Mouse (Mus musculus) urinary bladder, adult 18-20 months (tissue): ENCODE data around the gene Fam131c.

ENCODE experiments used
- DNase-seq, 2 experiments: peaks; one replicate each; pipeline ENCODE4 v3.0.0; 2022; ENCODE audit warnings: low spot score in 2 of 2, mixed read lengths in 2 of 2

The Fam131c gene

DNA sequence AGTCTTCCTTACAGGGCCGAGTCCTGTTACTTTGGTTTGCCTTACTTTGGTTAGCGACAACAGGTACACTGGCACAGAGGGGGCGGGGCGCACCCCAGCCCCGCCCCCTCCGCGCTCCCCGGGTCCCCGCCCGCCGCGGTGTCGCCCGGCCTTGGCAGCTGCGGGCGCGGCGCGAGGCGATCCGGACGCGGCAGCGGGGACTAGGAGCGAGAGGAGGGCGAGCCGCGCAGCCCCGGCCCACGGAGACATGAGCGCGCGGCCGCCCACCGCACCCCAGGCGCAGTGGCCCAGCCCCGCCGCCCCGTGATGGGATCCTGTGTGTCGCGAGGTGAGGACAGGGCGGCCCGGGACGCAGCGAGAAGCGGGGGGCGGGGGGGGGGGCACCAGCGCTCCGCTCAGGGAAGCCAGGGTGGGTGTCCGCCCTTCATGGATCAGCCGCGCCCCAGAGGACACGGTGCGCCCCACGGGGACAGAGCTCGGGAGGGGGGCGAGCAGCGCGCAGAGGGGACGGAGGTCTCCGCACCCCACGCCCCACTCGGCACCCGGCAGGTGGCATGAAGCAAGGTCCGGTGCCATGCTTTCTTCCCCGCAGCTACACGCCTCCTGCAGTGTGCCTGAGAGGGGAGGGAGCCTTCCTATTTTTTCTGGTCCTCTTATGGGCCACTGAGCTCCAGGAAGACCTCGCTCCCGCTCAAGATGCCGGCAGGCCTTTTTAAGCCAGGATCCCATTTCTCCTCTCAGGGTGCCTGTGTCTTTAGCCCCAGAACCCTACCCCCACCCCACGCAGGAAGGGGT, at the start of gene Fam131c:
Fam131c (plus strand) TSS at position 224 of the 795 bp plus-strand sequence.
- DNase-seq, result no peak

DNA sequence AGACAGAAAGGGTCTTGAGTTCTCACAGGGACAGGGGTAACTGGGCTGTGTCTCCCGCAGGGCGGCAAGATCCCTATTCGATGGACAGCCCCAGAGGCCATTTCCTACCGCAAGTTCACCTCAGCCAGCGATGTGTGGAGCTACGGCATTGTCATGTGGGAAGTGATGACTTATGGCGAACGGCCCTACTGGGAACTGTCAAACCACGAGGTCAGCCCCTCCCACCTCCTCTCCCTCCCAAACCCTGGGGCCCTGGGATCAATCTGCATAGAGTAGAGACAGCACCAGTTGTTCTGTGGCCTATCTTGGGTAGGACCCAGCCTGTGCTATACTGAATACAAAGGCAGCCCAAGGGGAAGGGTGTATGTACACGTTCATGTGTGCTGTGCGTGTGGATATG, 45.5 kb upstream of the Fam131c start:
- no peak for DNase-seq

DNA sequence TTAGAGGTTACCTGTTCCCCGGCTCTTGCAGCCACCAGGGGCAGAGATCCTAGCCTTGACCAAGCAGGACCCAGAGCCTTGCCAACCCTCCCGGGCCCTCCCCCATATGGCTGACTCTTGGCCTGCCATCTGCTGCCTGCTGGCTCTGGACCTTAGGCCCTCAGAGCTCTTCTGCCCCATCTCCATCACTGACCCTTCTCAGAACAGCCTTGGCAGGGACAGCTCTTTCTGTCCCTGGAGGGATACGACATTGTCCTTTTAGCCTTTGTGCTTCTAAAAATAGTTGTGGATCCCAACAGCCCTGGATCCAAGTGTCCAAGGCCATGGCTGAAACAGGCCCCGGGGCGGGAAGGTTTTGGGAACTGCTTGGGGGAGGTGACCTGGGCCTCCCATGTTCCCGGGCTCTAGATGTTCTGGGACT, 43.2 kb upstream of the Fam131c start:
- DNase-seq, result no peak

DNA sequence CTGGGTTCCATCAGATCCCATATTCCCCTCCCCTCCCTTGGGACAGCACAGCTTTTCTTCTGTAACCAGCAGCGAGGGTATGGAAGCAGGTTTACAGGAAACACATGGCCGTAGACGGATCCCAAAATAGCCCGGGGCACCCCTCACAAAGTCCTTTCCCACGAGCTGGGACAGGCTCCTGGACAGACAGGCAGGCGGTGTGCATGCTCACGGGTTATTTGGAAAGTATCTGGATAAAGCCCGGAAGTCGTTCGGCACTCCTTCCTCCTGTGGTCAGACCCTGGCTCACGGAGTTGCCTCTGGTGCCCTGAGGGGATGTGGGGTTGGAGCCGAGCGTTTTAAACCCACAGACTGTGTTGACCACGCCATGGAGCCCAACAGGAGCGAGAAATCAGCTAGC, 42.4 kb upstream of the Fam131c start:
- DNase-seq, result no peak

DNA sequence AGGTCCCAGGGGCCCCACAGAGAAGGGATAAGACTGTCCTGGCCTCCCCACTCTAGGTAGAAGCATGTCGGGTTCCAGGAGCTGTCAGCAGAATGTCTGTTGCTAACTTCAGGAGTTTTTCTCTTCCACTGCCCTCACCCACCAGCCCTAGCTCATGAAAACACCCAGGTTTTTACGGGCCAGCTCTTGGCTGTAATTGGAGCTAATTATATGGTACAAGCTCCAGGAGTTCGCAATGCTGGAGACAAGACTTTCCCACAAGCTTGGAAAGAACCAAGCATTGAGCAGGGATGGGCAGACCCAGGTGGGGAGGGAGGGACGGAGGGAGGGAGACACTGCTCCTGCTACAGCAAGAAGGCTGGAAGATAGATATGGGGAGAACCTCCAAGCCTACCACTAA, 40.9 kb upstream of the Fam131c start:
- no peak for DNase-seq

DNA sequence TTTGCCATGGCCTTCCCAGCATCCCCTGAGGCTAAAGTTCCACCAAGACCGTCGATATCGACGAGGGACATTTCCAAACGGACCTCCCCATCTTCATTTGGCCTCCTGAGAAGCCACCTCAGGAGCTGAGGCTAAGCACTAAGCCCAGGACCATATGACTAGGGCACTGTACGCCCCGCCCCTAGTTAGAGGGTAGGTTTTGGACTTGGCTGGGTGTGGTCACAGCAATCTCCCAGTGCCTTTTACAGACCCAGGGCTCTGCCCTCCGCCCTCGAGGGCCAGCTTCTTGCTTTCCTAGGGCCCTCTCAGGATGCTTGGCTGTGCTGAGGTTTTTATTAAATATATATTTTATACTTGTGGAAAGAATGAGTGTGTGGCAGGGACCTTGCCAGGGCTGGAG, 39.3 kb upstream of the Fam131c start:
- no peak for DNase-seq

DNA sequence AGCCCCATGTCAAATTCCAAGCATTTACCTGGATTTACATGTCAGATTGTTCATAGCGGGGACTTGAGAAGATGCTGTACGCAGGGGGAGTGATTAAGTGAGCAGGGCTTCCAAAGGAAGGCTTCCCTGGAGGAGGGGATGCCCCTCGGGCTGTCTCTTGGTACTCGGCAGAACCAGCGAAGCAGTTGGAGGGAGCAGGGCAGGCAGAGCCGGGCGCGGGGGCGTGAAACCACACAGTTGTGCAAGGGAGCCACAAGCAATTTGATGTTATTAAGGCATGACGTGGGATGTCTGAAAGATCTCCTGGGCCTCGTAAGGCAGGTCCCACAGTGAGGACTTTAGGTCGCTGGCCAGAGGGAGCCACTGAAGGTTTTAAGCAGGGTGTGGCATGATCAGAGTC, 38.1 kb upstream of the Fam131c start:
- DNase-seq, result no peak

DNA sequence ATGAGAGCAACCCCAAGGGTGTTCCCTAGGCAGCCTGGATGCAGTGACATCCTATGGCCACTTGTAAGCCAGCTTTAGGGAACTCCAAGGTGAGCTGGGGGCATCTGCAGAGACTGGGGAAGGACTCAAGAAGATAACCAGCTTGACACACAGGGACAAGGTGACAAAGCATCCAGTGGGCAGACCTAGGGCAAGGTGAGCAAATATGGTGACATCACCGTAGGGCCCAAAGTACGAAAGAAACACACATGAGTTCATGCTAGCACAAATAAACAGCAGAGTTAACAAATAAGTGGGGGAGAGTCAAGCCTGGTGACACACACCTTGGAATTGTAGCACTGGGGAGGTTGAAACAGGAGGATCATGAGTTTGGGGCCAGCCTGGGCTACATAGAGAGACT, 36.6 kb upstream of the Fam131c start:
- DNase-seq, result no peak

DNA sequence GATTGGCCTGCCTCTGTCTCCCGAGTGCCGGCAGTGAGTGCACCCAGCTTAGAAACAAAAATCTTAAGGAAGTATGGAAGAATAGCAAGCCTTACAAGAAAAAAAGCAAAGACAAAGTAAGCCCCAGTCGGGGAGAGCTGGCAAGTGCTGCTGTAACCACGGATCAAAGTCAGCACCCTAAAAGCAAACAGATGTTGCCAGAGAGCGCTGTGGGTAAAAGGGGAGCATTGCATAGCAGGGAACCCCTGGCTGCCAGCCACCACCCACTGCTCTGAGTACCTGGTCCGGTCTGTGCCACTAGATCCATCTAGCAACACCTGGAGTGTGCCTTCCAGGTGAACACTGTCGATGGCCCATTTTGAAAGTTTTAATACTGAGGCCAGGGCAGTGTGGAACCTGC, 35.8 kb upstream of the Fam131c start:
- DNase-seq, result no peak

DNA sequence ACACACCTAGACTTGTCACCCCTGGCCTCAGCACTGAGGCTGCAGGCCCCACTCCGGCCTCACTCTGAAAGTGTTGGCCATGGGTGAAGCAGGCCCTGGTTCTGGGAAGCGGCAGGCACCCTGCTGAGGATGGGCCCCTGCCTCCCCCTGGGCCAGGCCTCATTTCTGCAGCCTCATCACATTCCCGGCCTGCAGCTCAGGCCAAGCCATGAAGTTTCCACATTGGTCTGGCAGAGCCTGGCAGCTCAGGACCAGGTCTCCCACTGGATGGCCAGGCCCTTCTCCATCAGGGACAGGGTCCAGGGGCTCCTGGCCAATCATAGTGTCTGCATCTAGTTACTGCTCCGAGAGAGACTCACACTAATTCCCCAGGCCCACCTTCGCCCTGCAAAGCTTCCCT, 33.3 kb upstream of the Fam131c start:
- no peak for DNase-seq

DNA sequence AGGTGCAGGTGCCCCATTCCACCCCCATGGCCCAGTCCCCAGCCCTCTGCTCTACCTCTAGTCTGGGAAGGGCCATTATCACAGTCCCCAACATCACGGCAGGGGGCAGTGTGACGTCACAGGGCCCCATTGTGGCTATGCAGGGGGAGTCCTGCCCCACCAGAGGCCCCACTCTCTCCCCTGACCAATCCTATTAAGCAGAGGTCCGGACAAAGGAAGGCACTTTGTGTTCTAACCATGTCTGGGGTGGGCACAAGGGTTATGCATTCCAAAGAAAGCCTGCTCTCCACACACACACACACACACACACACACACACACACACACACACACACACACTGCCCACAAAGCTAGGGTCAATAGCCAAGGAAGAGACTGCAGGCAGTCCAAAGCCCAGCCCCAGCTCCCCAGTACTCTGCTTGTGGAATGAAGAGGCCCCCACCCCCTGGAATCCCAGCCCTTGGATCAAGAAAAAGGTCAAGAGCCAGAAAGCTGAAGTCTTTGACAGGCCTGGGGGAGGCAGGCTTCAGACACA, 32.7 kb upstream of the Fam131c start:
- DNase-seq, result no peak

DNA sequence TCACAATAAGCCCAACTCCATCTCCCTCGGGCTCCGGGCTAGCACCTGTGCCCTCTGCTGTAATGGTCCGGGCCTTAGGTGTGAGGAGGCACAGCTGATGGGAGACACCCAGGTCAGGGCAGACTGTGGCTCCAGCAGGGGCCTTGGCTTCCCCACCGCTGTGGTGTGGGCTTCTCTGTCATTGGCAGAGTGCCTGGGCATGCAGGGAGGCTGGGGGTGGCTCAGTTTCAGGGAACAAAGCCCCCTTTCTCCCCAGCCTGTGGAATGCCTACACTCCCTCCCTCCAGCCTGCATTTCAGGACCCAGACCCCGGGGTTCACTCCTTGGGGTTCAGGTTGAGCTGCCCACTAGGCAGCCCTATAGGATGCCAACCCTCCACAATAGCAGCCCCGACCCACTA, 31.8 kb upstream of the Fam131c start:
- DNase-seq, result no peak

DNA sequence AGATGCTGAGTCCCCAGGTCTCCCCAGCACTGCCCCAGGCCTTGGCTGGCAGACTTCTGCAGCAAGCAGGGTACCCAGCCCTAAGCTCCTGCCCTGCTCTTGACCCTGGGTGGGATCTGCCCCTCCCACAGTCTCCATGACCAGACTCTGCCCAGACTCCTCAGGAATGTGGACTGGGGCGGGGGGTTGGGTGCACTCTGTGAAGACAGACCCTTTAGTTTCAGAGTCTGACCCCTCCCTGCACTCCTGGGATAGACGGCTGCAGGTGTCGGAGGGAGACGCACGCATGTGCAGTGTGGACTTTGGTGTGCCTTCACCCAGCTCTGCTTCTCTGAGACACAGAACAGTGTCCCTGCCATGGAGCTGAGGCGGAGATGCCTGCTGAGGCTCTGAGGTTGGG, 30.0 kb upstream of the Fam131c start:
- DNase-seq, result no peak

DNA sequence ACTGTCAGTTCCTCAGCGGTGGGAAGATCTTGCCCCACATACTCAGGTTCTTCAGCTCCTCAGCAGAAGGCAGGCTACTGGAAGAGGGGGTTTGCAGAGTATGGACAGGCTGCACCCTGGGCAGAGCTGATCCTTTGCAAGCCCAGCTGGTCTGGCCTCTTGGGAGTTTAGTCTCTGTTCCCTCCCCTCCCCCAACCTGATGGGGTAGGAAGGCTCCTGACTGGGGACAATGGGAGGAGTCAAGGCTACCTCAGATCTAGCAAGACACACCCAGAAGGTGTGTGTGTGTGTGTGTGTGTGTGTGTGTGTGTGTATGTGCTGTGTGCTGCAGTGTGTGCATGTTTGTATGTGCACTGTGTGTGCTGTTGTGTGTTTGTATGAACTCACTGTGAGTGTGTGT, 29.2 kb upstream of the Fam131c start:
- no peak for DNase-seq

DNA sequence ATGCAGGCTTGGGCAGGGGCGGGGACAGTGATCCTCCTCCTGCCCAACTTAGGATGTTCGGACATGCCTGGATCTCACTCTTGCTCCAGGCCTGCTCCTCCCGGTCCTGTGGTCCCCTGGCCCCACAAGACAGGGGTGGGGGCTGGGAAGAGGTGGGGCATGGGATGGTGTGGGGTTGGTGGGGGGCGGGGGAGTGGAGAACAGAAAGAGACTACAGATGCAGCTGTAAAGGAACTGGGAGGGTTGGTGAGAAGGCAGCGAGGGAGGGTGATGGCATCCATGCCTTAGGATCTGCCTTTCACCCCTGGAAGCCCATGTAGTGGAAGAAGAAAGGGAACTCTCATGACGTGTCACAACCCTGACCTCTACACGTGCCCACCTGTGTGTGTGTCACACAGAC, 26.5 kb upstream of the Fam131c start:
- DNase-seq, result no peak

DNA sequence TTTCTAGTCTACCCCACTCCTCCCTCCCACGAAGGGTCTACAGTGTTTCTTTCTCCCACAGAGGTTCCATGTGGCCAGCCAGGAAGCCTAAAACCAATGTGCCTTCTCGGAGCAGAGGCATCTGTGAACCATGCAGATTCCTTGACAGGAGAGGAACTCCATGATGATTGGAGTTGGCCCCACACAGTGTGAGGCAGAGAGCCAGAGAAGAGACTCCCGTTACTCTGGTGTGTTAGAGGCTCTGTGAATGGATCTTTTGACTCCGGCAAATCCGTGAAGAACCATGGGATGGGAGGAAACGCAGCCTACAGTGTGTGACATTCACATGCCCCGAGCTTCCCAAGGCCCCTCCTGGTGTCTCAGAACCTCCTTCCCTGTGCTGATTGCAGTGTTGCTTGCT, 24.5 kb upstream of the Fam131c start:
- no peak for DNase-seq

DNA sequence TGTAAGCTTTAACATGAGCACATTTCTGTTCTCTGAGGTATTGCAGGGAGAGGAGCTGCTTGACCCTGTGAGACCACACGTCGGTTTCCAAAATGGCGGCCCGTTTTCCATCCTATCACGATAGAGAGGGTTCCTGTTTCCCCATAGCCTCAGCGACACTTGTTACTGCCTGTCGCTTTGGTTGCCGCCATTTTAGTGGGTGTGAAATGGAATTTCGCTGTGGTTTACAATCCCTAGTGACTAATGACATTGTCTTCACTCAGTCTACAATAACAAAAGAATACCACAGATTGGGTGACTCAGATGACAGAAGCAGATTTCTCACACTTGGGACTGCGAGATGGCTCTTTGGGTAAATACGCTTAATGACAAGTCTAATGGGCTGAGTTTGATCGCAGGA, 22.8 kb upstream of the Fam131c start:
- no peak for DNase-seq

DNA sequence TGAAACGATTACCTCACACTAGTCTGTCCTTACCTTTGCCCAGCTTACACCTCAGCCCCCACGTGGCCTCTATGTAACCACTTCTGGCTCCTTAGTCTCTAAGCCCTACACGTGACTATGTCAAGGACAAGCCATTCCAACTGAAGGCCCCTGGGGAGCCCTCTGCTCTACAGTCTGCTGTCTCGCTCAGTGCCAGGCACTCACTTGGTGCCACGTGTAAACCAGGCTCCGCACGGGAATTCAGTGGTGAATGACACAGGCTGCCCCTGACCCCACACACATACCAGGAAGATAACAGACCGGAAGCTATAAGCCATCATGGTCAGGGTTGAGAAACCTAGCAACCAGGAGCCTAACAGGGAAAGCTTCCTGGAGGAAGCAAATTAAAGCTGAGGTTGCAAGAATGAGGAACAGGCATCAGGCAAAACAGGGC, 20.6 kb upstream of the Fam131c start:
- no peak for DNase-seq

DNA sequence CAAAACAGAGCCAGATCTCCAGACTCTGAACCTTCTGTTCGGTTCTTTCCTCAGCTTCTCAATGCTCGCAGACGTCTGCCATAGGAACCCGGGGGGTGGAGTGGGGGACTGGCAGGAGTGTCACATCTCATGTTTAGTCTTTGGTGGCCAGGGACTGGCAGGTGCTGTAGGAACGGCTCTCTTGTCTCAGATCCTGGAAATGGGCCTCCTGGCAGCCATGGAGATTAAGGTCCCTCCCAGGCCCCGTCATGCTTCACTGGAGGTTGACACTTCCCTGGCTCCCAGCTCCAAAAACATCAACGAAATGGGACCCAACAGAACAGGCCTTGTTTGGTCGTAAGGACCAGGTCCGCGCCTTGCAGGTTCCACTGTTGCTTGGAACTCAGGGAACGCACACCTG, 19.4 kb upstream of the Fam131c start:
- no peak for DNase-seq

DNA sequence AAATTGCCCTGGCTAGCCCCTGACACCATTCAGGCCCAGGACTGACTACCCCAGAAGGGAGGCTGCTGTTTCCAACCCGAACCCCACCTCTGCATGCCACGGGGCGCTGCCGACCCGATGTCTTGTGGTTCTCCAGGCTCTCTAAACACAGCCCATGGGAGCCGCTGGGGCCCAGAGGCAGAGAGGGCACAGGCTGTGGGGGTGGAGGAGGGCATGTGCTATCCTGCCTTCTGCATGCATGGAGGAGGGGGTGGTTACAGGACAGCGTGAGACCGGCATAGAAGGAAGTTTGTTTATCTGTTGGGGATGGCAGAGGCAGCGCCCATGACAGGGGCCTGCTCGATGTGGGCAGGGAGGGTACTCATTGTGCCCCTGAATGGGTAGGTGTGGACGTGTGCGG, 18.0 kb upstream of the Fam131c start:
- peak in 1 of 2 experiments; percentile 27 for DNase-seq

DNA sequence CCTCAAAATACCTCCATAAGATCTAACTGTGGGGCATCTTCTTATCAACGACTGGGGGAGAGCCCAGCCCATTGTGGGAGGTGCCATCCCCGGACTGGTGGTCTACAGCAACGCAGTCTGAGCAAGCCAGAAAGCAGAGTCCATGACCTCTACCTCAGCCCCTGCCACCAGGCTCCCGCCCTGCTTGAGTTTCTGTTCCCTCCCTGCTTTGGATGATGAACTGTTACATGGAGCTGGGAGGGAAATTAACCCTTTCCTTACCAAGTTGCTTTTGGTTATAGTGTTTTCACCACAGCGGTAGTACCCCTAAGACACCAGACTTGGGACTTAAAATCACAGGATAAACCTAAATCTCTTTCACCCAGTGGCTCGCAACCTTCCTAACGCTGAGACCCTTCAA, 16.0 kb upstream of the Fam131c start:
- DNase-seq, result no peak

DNA sequence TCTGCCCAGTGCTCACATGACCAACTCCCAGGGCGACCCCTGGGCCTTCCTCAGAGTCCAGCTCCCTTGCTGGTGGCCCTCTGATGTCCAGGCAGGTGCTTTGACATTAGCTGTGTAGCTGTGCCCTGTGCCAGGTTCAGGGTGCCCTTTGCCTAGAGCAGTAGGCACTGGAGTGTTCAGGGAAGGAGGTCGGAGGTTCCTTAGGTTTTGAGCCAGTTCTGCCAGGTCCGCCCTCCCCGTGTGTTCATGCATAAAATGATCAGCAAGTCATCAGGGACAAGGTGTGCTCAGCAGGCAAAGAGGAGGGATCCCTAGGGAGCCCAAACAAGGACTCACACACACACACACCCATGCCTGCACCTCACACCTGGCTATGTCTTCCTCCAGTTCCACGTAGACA, 15.0 kb upstream of the Fam131c start:
- DNase-seq, result no peak

DNA sequence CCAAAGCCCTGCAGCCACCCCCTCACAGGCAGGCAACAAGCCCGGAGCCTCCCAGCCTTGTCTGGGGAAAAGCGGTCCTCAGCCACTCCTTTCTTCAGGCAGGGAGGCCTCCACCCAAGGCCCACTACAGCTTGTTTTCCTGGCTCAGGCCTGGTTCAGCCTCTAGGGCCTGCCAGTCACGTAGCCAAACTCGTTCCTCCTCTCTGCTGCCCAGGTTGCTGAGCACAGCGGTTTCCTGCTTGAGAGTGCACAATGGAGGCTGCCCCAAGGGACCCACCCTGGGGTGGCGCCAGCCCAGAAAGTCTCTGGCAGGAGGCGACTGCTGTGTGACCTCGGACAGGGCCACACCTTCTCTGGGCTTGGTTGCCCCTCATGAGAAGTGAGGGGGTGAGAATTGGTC, 14.2 kb upstream of the Fam131c start:
- peak; percentile 46 to 59 for DNase-seq

DNA sequence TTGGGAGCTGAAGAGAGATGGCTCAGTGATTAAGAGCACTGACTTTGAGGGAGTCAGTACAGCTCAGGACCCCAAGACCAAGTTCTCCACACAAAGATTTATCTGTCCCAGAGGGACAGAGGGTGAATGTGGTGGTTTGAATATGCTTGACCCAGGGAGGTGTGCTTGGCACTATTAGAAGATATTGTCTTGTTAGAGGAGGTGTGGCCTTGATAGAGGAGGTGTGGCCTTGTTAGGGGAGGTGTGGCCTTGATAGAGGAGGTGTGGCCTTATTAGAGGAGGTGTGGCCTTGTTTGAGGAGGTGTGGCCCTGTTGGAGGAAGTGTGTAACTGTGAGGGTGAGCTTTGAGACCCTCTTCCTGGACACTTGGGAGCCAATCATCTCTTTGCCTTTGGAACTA, 10.2 kb upstream of the Fam131c start:
- no peak for DNase-seq
